Mouse (Mus musculus) c-Kit-positive CD71-positive TER-119-positive erythroid progenitor cells, embryonic 14.5 days (primary cell): ENCODE measurements around the gene Eml4.

Experiments
- DNase-seq: peaks from one replicate; pipeline ENCODE4 v3.0.0-alpha.2; 2013; ENCODE audit warnings: low spot score

The Eml4 gene

DNA sequence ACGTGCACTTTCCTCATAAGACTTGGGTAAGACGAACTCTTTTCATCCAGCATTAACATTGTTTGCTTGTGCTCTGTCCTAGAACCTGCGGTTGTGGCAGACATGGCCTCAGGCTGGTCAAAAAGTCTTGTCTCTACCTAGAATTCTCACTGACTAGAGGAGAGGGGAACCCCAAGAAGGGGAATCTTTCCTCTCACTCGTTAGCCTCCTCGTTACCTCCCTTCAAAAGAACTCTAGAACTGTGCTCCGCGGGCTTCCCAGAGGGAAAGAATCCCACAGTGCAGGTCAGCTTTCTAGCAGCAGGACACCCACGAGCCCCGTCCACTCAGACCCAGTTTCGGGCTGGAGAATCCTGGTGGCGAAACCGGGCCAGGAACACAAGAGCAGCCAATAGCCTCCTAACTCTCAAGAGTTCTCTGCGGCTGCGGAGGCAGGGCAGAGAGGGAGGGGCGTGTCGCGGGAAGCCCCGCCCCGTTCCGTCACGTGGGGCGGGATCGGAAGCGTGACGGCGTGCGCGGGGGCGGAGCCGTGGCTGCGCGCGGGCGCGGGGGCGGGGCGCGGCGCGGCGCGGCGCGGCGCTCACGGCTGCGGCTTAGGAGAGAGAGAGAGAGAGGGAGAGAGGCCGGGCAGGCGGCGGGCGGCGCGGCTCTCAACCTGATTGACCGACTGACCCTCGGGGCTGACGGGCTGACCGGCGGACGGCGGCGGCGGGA lies at the start of gene Eml4:
Gene Eml4, plus strand, starts transcription at position 553 of the 713 bp plus-strand sequence.
- peak; percentile 83 for DNase-seq

DNA sequence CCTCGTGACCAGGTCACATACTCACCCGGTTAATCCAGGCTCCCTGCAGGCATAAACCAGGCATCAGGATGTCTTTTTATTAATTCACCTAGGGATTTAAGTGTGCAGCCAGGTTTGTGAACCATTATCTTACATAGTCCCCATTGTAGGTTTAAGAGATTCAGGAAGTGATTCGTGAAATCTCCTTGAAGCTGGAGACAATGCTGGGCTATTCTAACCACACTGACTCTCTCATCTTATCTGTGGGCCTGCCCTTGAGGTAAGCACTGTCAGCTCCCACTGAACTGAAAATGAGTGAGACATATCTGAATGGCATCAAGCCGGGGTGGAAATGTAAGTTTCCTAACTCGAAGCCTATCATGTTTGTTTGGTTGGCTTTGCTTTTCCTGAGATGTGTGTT lies 49.3 kb upstream of the Eml4 start:
- no peak for DNase-seq

DNA sequence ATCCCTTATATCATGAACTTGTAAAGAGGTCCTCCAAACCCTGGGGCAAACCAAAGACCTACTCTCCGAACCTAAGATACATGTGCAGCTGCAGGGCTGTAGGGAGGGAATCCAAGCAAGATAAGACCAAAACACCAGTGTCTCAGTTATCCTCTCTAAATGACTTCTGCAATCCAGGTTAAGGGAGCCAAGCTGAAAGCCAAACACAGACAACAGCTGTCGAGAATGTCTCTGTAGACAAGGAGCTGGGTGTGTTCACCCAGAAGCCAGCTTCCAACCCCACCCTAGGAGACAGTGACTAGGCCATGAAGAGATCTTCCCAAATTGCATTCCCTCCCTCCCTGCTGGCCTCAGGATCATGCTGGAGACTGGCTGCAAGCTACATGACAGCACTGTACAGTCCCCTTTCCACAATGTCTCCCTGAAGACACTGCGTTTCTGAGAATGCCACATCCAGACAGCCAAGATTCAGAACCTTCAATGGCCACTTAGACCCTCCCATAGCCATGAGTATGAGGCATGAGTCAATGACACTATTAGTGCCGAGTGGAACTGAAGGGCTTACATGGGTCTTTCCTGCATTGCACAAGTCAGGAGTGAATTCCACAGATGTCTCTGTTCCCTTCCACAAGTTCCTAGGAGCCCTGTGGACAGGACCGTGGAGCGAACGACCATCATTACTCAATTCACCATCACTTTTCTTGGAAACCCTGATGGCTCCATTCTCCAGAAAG lies 46.5 kb upstream of the Eml4 start:
- no peak for DNase-seq

DNA sequence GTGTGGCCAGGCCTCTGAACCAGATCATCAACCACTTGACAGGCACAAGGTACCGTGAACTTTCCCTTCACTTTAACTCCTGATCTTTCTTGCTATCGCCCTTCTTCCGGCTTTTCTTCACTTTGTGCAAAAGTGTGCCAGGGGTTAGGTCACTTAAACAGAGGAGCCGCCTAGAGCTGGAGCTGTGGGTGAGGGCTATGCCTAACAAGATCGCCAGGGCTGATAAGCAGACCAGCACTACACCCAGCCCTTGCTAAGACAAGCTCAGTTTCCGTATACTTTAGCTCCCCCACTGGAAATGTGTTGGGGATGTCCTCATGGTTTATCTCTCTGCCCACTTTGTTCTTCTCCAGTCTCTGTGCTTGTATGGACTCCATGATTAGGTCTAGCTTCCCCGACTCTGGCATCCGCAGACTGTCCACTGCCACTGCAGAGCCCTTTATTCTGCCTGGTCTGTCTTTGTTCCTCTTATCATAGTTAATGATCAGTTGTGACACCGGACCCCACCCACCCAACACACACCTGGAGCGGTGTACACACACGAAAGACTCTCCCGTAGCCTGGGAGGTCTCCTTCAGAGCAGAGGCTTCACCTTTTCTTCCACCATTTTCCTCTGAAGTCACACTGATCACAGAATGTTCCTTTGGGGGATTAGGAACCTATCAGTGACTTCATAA lies 43.6 kb upstream of the Eml4 start:
- DNase-seq, result no peak

DNA sequence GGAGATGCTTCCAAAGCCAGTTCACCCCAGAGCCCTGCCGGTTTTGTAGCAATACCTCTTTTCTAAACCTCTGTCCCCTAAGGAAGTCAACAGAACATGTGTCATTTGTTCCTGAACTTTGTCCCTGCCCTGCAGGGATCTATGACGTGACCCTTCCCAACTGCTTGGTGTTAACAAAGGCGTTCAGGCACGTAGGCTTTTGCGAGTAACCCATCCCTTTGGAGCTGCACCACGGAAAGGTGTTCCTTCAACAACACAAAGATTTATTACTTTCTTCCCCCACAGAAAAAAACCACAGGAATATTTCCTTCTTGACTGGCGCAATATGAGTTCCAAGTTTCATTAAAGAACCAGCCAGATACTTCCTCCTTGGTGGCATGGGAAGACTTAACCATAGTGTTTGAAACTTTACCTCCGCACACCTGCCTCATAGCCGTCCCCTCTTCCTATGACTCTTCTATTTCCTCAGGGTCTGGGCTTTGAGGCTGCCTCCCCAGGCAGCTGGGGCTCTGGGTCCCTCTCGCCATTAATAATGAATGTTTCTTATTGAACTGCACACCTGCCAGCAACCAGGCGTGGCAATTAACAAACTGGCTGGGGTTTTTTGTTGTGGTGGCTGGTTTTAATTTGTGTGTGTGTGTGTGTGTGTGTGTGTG lies 43.0 kb upstream of the Eml4 start:
- no peak for DNase-seq

DNA sequence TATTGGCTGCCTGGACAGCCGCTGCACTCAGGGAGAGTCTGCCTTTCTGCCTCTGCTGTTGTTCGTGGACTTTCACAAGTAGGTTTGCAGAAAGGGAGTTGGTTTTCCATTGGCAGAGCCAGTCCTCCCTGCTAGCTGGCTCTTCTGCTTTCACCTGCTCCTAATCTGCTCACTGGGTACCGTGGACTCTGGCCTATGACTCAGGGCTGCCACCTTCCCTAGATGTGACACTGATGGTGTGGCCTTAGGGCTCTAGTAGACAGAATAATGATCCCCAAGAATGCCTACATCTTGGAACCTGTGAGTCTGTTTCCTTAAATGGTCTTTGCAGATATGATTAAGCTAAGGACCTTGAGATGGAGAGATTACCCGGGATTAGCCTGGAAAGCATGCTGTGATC lies 42.3 kb upstream of the Eml4 start:
- DNase-seq, result no peak

DNA sequence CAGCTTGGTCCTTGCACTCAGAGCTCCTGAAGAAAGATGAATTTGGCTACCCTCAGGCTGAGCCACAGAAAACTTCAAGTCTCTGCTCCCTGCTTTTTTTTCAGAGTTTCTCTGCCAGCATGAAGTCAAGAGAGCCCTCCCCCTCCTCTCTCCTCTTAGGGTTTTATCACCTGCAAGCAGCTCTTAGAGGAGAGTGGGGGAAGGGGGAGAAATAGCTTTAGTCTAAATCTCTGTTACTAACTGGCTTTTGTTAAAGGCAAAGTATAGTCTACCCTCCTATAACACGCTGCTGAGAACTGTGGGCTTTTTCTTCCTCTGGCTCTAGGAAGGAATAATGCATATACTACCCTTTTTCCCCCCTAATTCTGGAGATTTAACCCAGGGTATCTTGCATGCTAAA lies 41.5 kb upstream of the Eml4 start:
- DNase-seq, result no peak

DNA sequence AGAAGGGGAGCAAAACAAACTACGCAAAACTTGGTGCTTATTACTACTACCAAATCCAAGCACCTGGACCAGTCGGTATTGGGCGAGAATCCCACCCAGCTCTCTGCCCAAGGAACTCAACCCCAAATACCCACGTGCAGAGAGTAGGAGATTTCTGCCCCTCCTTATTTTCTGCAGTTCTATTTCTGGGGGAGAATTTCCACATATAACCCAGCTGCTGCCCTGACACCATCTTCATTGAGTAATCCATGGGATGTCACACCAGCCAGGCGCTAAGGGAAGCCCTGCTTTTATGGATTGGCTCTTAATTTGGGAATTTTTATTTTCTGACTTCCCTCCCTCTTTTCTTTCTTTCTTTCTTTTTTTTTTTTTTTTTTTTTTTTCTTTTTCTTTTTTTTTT lies 38.9 kb upstream of the Eml4 start:
- DNase-seq, result no peak

DNA sequence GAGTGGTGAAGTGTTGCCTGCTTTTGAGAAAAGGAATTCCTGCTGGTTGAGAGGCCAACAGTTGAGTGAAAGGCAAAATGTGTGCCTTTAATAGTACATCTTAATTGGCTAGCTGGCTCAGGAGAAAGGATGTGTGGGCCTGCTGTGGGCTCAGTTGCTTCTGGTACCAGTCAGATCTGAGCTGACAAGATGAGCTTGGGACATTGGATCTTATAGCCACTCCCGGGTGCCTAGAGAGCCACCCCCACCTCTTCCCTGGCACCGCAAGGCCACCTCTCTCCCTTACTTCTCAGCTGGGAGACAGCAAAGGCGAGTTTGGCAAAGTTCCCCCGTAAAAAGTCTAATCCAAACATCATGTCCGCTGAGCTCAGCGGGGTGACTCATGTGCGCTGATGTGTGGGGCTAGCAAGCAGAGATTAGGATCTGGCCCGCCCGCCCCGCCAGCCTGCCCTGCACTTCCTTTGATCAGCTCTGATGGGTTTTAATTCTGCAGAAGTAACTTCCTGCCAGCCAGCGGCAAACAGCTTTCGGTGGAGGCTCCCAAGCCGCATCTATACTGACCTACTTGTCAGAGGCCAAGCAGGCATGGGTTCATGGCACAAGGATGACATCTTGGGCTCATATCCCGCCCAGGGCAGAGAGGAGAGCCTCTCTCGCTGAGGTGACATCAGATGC lies 38.4 kb upstream of the Eml4 start:
- no peak for DNase-seq

DNA sequence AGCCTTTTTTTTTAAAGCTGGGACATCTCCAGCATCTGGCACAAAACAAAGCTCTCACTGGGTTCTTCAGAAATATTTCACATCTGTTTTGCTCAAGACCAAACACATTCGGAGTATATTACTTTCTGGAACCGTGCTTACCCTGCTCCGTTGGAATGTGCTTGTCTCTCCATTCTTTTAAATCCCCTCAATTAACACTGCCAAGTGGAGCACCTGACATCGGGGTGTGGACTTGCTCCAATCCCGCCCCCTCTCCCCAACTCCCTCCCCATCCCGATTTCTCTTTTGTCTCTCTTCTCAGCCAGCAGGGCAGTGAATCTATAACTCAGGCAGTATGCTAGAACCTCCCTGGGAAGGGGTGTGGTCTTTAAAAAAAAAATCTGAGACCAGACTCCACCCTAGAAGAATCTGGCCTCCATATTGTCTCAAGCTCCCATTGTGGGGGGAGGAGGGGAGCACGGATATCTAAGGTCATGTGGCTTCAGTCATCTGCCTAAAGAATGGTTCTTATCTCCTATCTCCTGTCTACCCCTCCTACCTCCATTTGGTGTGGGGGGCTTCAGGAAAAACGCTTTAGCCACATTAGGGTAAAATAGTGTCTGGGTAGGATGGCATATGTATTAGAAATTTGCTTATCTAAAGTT lies 37.6 kb upstream of the Eml4 start:
- no peak for DNase-seq

DNA sequence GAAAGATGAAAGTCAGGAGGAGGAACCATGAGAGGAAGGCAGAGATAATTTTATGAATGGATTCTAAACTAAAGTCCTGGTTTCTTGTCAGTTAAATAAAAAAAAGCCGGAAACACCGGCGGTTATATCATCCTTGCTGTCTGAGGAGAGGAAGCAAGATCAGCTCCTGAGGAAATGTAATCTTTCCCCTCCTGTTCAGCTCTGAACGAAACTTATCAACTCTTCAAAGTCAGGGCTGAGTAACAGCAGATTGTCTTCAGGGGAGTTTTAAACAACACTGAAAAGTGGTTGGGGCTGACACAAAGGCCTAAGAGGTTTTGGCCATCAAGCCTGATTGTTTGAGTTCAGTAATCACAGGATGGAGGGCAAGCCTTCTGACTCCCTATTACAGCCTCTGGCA lies 35.3 kb upstream of the Eml4 start:
- DNase-seq, result no peak

DNA sequence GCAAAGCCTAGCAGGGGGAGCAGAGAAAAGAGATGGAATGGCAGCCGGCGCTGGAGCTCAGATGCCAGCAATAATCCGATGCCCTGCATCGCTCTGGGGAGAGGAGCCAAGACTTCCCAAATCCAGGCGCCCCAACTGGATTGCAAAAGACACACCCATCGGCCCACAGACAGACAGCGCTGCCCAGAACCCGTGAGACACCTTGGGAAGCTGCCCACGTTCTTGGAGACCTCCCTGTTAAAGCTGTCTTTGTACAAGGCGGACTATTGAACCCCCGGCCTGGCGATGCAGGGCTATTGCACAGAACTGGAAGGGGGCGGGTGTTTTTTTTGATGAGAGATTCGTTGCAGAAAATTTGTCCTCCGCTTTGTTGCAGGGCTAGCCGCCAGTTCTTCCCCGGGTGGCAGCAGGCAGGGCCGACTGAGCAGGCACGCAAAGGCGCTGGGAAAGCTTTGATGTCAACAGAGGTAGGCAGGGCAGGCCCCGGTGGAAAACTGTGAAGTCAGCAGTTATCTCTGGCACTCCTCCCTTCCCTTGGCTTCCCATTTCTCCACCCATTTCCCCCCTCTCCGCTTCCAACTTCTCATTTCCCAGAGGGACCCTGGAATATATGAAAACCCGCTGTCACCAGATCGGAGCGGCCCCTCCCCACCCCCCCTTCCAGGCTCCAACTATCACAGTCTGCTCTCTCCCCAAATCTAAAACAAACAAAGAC lies 28.0 kb upstream of the Eml4 start:
- no peak for DNase-seq

DNA sequence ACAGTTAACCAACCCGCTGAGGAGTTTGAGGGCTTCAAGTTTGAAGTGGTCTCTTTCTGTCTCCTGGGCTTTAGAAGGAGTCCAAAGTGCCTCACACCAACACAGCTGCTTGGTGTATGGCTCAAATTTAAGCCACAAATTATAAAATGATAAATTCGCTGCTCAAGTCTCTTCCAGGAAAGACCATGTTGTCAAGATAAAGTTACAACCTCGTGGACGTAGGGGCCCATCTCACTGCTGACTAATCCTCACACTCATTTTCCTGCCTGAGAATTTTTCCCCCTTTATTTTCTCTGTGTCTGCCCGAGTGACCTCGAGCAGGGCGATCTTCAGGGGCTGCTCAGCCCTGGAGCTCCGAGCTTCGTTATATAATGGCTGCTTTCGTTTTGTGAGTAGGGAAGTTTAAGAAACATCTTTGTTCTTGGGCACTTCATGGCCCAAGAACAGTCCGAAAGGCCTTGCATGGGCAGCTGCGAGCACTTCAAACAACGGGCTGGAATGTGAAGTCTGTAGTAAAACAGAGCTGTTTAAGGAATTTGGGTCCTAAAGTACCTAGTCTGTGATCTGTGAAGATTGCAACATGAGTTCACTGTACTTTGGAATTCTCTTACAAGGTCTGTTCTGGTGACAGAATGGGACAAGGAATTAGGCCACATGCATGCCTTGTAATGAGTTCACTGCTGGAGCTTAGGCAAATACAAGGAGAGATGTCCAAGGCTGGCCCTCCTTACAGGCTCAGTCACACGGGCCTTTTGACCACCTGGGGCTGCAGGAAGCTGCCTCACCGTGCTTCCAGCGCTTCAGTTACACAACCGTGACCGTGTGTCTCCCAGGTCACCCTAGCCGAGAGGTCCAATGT lies 27.1 kb upstream of the Eml4 start:
- DNase-seq, result no peak

DNA sequence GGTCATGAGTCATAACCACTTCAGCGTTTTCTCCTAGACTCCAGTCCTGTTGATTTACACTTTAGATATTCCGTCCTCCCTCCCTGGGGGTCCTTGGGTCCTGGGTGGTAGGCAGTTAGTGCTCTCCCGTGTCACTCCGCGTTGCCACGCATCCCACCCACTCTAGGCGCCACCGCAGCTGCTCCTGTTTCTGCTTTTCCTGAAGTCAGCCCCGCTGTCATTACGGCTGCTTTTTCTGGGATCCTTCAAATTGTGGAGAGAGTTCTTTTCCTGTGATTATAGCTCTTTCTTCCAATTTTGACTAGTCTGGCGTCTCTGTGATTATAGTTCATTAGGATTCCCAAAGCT lies 26.5 kb upstream of the Eml4 start:
- no peak for DNase-seq

DNA sequence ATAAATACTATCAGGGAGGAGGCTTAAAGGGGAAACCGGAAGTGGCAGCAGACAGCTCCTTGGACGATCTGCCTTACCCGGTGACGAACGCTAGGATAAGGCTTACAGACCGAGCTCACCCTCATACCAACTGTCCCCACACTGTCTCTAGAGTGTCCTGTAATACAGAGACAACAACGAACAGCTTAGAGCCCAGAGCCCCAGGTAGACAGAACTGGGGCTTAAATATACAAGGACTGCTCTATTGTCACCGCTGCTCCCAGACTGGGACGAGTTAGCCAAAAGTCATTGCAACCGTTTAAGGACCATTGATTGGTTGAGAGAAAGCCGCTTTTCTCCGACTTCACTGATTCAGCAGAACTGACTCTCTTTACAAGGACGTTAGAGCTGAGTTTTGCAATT lies 15.5 kb upstream of the Eml4 start:
- no peak for DNase-seq

DNA sequence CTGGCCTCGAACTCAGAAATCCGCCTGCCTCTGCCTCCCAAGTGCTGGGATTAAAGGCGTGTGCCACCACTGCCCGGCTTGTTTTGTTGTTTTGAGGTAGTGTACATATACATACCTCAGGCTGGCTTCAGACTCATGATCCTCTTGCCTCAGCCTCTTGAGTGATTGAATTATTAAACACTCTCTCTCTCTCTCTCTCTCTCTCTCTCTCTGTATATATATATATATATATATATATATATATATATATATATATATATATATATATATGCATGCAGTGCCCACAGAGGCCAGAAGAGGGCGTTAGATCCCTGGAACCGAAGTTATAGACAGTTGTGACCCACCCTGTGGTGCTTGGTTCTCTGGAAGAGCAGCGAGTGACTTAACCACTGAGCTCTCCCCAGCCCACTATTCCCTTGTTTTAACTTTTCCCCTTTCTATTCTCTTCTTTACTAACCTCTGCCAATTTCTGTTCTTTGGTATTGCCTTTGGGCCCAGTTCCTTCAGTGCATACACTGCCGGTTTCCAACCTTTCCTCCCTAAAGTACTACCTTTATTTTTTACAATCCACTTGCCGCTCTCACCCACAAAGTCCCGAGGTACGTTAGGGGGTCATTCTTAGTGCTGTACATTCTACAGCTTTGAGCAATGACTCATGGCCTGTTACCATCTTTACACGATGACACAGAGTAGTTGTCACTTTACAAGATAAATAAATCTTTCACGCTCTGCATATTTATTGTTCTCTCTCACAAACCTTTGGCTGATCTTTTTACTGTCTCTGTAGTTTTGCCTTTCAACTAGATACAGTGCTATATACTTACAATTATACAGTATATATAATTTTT lies 13.5 kb upstream of the Eml4 start:
- DNase-seq, result no peak

DNA sequence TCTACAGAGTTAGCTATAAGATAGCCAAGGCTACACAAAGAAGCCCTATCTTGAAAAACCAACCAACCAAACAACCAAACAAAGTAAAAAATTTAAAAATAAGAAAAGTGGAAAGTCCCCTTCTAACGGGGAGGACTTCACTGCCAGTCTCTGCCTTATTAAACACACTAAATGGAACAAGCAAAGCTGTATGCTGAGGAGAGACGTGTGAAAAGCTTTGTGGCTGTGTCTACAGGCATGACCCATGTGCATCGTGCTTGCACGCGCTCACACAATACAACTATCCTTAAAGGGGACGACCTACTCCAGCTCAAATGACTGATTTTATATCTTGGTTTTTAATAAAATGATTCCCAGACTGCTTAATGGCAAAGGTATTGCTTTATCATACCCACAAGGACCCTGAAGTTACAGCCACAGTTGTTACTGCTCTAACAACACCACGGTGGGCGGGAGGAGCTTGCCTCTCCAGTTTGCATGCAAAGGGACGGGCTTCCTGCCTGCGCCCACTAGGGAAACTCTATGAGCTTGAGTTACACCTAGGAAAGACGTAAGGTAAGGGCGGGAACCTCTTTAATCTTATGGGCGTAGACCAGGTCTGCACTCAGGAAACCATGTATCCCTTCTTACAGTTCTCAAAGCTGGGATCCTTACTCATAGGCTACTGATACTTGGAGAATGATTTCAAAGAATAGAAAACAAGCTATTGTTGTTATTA lies 11.2 kb upstream of the Eml4 start:
- DNase-seq, result no peak

DNA sequence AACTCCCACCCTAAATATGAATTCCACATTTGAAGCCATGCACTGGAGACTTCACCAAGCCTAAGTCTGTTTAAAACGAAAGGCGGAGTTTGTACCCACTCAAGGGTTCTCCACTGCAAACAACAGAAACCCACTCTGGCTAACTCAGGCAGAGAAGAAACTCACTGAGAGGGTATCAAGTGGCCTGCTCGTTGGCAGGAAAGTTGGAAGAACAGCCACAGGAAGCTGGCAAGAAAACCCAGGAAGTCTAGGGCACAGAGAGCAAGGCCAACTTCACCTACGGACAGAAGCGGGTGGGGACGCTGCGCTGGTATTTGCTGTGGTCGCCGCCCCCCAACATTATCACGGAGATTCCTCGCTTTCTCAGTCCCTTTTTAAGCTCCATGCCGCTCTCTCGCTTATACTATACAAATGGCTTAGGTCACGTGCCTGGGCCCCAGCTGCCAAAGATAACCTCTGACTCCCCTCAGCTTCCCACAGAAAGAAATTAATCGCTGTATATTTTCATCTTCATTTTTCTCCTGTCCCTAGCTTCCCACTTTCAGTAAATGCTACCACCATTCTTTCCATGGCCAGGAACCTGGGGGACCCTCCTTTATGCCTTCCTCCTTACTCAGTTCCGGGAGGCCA lies 9.7 kb upstream of the Eml4 start:
- DNase-seq, result no peak
